Mouse (Mus musculus) ovary, postnatal 14 days (tissue): Measurements from ENCODE around the gene Fxyd6.

Source experiments
- DNase-seq: peaks from one replicate; pipeline ENCODE4 v3.0.0; 2022; ENCODE audit warnings: low spot score

Gene Fxyd6

GRCm38 (mm10) chr9:45370117-45370561, at the start of gene Fxyd6:
Gene Fxyd6 (plus strand): TSS chr9:45370185.
- DNase-seq = peak; percentile 49

GRCm38 (mm10) chr9:45321465-45321864, 48.5 kb upstream of the Fxyd6 start:
- DNase-seq = no peak

- no peak for DNase-seq
Measured at GRCm38 (mm10) chr9:45321946-45322430, 48.0 kb upstream of the Fxyd6 start.

GRCm38 (mm10) chr9:45326390-45326789, 43.6 kb upstream of the Fxyd6 start:
- DNase-seq = no peak

GRCm38 (mm10) chr9:45328263-45328662, 41.7 kb upstream of the Fxyd6 start:
- DNase-seq = no peak

- DNase-seq = no peak
Measured at GRCm38 (mm10) chr9:45329577-45329976, 40.4 kb upstream of the Fxyd6 start.

GRCm38 (mm10) chr9:45337406-45337805, 32.6 kb upstream of the Fxyd6 start:
- DNase-seq = no peak

GRCm38 (mm10) chr9:45343066-45343465, 26.9 kb upstream of the Fxyd6 start:
- DNase-seq = no peak

- DNase-seq = no peak
Measured at GRCm38 (mm10) chr9:45345516-45345915, 24.5 kb upstream of the Fxyd6 start.

GRCm38 (mm10) chr9:45346276-45346675, 23.7 kb upstream of the Fxyd6 start:
- no peak for DNase-seq

GRCm38 (mm10) chr9:45348560-45348959, 21.4 kb upstream of the Fxyd6 start:
- no peak for DNase-seq

GRCm38 (mm10) chr9:45349181-45349580, 20.8 kb upstream of the Fxyd6 start:
- DNase-seq = no peak

GRCm38 (mm10) chr9:45349851-45350250, 20.1 kb upstream of the Fxyd6 start:
- no peak for DNase-seq

- no peak for DNase-seq
Measured at GRCm38 (mm10) chr9:45355192-45355591, 14.8 kb upstream of the Fxyd6 start.

GRCm38 (mm10) chr9:45358356-45358755, 11.6 kb upstream of the Fxyd6 start:
- DNase-seq = no peak

GRCm38 (mm10) chr9:45362051-45362461, 7.9 kb upstream of the Fxyd6 start:
- DNase-seq = no peak

GRCm38 (mm10) chr9:45363639-45364214, 6.3 kb upstream of the Fxyd6 start:
- no peak for DNase-seq

- no peak for DNase-seq
Measured at GRCm38 (mm10) chr9:45367716-45368115, 2.3 kb upstream of the Fxyd6 start.

- DNase-seq = no peak
Measured at GRCm38 (mm10) chr9:45368341-45368901, 1.6 kb upstream of the Fxyd6 start.

- no peak for DNase-seq
Measured at GRCm38 (mm10) chr9:45370616-45371336, 791 bp downstream of the Fxyd6 start.

- DNase-seq = no peak
Measured at GRCm38 (mm10) chr9:45371337-45371707, 1.3 kb downstream of the Fxyd6 start.

- no peak for DNase-seq
Measured at GRCm38 (mm10) chr9:45373896-45374295, 3.9 kb downstream of the Fxyd6 start.

- no peak for DNase-seq
Measured at GRCm38 (mm10) chr9:45374988-45375502, 5.1 kb downstream of the Fxyd6 start.
